Mouse (Mus musculus): ENCODE data around the gene Rapgef2. TPM values are rescaled to one million over a fixed set of nuclear protein-coding genes. Genes with fewer than 3 reads are reported as not detected.
A peak's percentile ranks its signal among the peaks of the same experiment; 100 is the strongest.

Rapgef2 gene
- 8.5 and 9.2 TPM in 2 replicates for polyA plus RNA-seq (2016; fragmentation: Nextera tagmentation; extraction: Ambion mirVana)

DNA sequence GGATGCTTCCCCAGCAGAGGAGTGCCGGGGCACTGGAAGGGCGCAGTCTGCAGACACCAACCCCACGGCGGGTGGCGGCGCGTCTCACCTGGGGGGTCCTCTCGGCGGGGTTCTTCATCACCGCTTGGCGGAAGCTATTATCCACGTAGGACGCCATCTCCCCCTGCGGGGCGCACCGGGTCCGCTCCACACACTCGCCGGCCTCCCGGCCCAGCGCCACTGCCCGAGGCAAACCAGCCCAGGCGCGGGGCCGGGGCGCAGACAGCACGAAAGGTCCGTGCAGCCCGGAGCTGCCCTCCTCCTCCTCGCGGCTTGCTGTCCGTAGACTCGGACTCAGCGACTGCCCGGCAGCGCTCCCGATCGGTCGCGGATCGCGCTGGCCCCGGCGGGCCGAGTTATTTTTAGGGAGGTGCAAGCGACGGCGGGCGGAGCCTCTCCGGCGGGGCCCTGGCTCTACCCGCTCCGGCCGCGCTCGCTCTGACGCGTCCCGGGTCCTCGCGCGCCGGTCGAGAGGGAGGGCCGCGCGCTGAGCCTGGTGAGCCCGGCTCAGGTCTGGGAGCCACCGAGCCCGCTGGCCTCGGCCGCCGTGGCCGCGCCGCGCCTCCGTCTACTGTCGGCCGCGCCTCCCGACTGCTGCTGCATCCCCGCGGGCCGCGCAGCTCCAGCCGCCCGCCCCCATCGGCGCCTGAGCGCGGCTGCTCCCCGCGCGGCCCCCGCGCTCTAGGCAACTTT lies at the start of gene Rapgef2:
Rapgef2 (minus strand) TSS at position 142 of the 732 bp plus-strand sequence.
- peak within 1 kb of the TSS; percentile 80 for H3K4me3 ChIP-seq
- H3K27me3 ChIP-seq (replicated peaks), result no peaks in the 10 kb centered on the region
- H3K36me3 ChIP-seq, result no peaks in the 10 kb centered on the region
- peak within 1 kb of the TSS; percentile 98 for H3K27ac ChIP-seq (ENCODE audit: poor library complexity, severe bottlenecking)
- H3K9ac ChIP-seq, result peak within 1 kb of the TSS; percentile 95
- under 1% methylated on average over 92 of the region's 97 CpGs for WGBS
- ATAC-seq (ENCODE audit: insufficient number of reproducible peaks, low FRiP score), result peak; percentile 83
- H3K4me1 ChIP-seq (replicated peaks), result peaks cover 36% of the 10 kb centered on the region
- H3K4me2 ChIP-seq, result peak within 1 kb of the TSS; percentile 75
- no peaks in the 10 kb centered on the region for H3K9me3 ChIP-seq (replicated peaks)

DNA sequence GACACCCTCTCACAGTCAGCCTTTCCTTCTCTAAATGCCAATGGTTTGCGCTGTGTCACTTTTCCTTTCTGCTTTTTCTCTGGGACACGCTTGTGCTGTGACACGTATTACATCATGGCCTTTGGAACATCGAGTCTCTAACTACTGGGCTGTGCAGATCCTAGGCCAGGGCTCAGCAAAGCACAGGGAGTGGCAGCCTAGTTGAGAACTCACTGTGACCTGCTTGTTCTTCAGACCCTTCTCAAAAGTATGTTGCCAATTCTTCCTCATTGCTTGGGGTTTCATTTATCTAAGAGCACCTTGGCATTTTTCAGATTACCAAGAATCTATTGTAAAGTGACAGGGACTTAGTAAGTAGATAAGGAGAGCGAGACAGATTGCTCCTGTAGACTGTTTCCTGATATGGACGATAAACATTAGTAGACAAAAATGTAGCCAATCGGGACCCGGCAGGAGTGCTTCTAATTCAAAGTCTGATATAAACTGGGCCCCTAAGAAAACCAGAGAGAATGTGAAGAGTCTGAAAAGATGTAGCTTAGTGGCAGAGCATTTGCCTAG lies 47.4 kb upstream of the Rapgef2 start:
- Histone ChIP-seq H3K9me3 (replicated peaks) (no peaks in the 10 kb centered on the region), H3K4me1 (replicated peaks) (no peaks in the 10 kb centered on the region), H3K4me3 (no peak overlapping the region), H3K27me3 (replicated peaks) (no peaks in the 10 kb centered on the region), H3K27ac (ENCODE audit: poor library complexity, severe bottlenecking) (no peak overlapping the region), H3K4me2 (no peak overlapping the region), H3K9ac (no peak overlapping the region), H3K36me3 (no peaks in the 10 kb centered on the region)
- ATAC-seq (ENCODE audit: insufficient number of reproducible peaks, low FRiP score), result no peak
- 54% methylated on average over 8 of the region's 8 CpGs for WGBS

GRCm38 (mm10) chr3:79333051-79333450 lies 46.7 kb upstream of the Rapgef2 start:
- H3K4me3 ChIP-seq, result no peak overlapping the region
- H3K36me3 ChIP-seq, result no peaks in the 10 kb centered on the region
- WGBS, result 85% methylated on average over 7 of the region's 7 CpGs
- no peaks in the 10 kb centered on the region for H3K4me1 ChIP-seq (replicated peaks)
- no peak for ATAC-seq (ENCODE audit: insufficient number of reproducible peaks, low FRiP score)
- no peak overlapping the region for H3K4me2 ChIP-seq
- H3K9ac ChIP-seq, result no peak overlapping the region
- no peaks in the 10 kb centered on the region for H3K9me3 ChIP-seq (replicated peaks)
- H3K27me3 ChIP-seq (replicated peaks), result no peaks in the 10 kb centered on the region
- H3K27ac ChIP-seq (ENCODE audit: poor library complexity, severe bottlenecking), result no peak overlapping the region

DNA sequence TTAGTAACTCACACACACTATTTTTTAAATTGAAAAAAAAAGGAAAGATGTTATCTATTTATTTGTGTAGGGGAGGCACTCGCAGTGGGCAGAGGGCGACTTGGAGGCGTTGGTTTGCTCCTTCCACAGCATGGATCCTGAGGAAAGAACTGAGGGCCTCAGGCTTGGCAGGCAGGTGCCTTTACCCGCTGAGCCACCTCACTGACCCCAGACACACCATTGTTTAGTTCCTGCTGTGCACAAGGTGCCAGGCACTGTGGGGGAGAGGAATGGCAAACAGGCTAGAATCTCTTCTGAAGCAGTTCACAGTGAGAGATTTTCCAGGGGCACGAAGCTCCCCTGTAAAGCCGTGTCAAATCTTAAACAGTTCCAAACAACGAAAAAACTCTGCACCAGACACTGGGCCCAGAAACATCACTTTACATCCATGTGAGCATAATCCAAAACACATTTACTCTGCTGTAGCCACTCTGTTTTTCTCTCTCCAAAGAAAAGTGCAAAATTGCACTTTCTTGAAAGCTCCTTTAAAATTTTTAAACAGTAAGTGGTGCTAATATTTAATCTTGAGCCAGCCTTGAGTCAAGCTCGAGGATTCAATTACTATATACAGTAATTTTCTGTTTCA lies 43.5 kb upstream of the Rapgef2 start:
- Histone ChIP-seq H3K36me3 (no peaks in the 10 kb centered on the region), H3K4me1 (replicated peaks) (peaks cover 3% of the 10 kb centered on the region), H3K4me2 (no peak overlapping the region), H3K27me3 (replicated peaks) (no peaks in the 10 kb centered on the region), H3K9ac (no peak overlapping the region), H3K4me3 (no peak overlapping the region), H3K9me3 (replicated peaks) (no peaks in the 10 kb centered on the region), H3K27ac (ENCODE audit: poor library complexity, severe bottlenecking) (no peak overlapping the region)
- no peak for ATAC-seq (ENCODE audit: insufficient number of reproducible peaks, low FRiP score)
- WGBS, result 36% methylated on average over 8 of the region's 8 CpGs

- Histone ChIP-seq H3K4me1 (replicated peaks) (peaks cover 11% of the 10 kb centered on the region), H3K27me3 (replicated peaks) (no peaks in the 10 kb centered on the region), H3K9ac (no peak overlapping the region), H3K4me2 (peak overlapping the region; percentile 1; the same call in 1 of the 2 replicates), H3K27ac (ENCODE audit: poor library complexity, severe bottlenecking) (no peak overlapping the region), H3K4me3 (no peak overlapping the region), H3K36me3 (no peaks in the 10 kb centered on the region), H3K9me3 (replicated peaks) (no peaks in the 10 kb centered on the region)
- no peak for ATAC-seq (ENCODE audit: insufficient number of reproducible peaks, low FRiP score)
- WGBS, result 43% methylated on average over 10 of the region's 10 CpGs
Measured at GRCm38 (mm10) chr3:79324697-79325526, 38.6 kb upstream of the Rapgef2 start.

- no peak overlapping the region for H3K4me3 ChIP-seq
- no peaks in the 10 kb centered on the region for H3K36me3 ChIP-seq
- no peak for ATAC-seq (ENCODE audit: insufficient number of reproducible peaks, low FRiP score)
- H3K27ac ChIP-seq (ENCODE audit: poor library complexity, severe bottlenecking), result no peak overlapping the region
- 0 out of 2 replicates have a peak, but pooled peaks cover 7% of the 10 kb centered on the region for H3K9me3 ChIP-seq (replicated peaks)
- H3K9ac ChIP-seq, result no peak overlapping the region
- no peaks in the 10 kb centered on the region for H3K4me1 ChIP-seq (replicated peaks)
- no peak overlapping the region for H3K4me2 ChIP-seq
- no peaks in the 10 kb centered on the region for H3K27me3 ChIP-seq (replicated peaks)
- 66% methylated on average over 10 of the region's 10 CpGs for WGBS
Measured at GRCm38 (mm10) chr3:79314006-79314698, 27.8 kb upstream of the Rapgef2 start.

DNA sequence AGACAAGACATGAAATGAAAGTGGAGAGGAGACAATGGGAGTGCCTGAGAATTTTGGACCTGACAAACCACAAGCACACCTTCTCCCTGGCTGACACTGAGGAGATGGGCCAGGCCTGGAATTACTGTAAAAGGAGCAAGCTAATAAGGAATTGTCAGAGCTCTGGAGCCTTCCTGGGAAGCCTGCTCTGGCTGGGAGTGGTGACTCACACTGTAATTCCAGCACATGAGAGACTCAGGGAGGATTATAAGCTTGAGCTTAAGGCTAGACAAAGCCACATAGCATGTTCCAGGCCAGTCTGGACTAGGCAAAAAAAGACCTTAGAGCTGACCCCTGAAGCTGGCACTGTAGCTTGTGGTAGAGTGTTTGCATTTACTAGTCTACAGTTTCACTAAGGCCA lies 25.6 kb upstream of the Rapgef2 start:
- no peak overlapping the region for H3K4me2 ChIP-seq
- H3K27me3 ChIP-seq (replicated peaks), result no peaks in the 10 kb centered on the region
- no peaks in the 10 kb centered on the region for H3K36me3 ChIP-seq
- H3K4me1 ChIP-seq (replicated peaks), result no peaks in the 10 kb centered on the region
- 0 out of 2 replicates have a peak, but pooled peaks cover 5% of the 10 kb centered on the region for H3K9me3 ChIP-seq (replicated peaks)
- ATAC-seq (ENCODE audit: insufficient number of reproducible peaks, low FRiP score), result no peak
- H3K27ac ChIP-seq (ENCODE audit: poor library complexity, severe bottlenecking), result no peak overlapping the region
- no peak overlapping the region for H3K9ac ChIP-seq
- no peak overlapping the region for H3K4me3 ChIP-seq

DNA sequence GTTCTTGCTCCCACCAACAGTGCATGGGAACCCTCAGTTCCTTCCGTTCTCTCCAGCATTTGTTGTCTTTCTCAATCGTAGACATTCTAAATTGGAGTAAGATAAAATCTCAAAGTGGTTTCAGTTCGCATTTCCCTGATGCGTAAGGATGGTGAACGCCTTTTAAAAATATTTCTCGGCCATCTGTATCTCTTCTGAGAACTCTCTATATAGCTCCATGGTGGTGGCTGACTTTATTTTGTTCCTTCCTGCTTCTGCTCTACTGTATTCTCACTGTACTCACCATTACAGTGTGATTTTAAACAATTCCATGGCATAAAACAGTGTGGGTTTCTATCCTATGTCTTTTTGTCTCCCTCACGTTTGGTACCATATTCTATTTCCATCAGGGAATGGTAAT lies 23.9 kb upstream of the Rapgef2 start:
- Histone ChIP-seq H3K9me3 (replicated peaks) (0 out of 2 replicates have a peak, but pooled peaks cover 5% of the 10 kb centered on the region), H3K4me2 (no peak overlapping the region), H3K4me3 (no peak overlapping the region), H3K27ac (ENCODE audit: poor library complexity, severe bottlenecking) (no peak overlapping the region), H3K9ac (no peak overlapping the region), H3K27me3 (replicated peaks) (no peaks in the 10 kb centered on the region), H3K4me1 (replicated peaks) (no peaks in the 10 kb centered on the region), H3K36me3 (no peaks in the 10 kb centered on the region)
- 72% methylated on average over 7 of the region's 7 CpGs for WGBS
- ATAC-seq (ENCODE audit: insufficient number of reproducible peaks, low FRiP score), result no peak

GRCm38 (mm10) chr3:79308605-79309004 lies 22.3 kb upstream of the Rapgef2 start:
- Histone ChIP-seq H3K36me3 (no peaks in the 10 kb centered on the region), H3K9ac (no peak overlapping the region), H3K4me2 (no peak overlapping the region), H3K4me3 (no peak overlapping the region), H3K4me1 (replicated peaks) (no peaks in the 10 kb centered on the region), H3K27ac (ENCODE audit: poor library complexity, severe bottlenecking) (no peak overlapping the region), H3K27me3 (replicated peaks) (no peaks in the 10 kb centered on the region), H3K9me3 (replicated peaks) (0 out of 2 replicates have a peak, but pooled peaks cover 5% of the 10 kb centered on the region)
- 82% methylated on average over 4 of the region's 4 CpGs for WGBS
- ATAC-seq (ENCODE audit: insufficient number of reproducible peaks, low FRiP score), result no peak

- no peaks in the 10 kb centered on the region for H3K36me3 ChIP-seq
- no peaks in the 10 kb centered on the region for H3K4me1 ChIP-seq (replicated peaks)
- H3K4me2 ChIP-seq, result no peak overlapping the region
- H3K27ac ChIP-seq (ENCODE audit: poor library complexity, severe bottlenecking), result no peak overlapping the region
- no peaks in the 10 kb centered on the region for H3K27me3 ChIP-seq (replicated peaks)
- no peak for ATAC-seq (ENCODE audit: insufficient number of reproducible peaks, low FRiP score)
- H3K9ac ChIP-seq, result no peak overlapping the region
- H3K9me3 ChIP-seq (replicated peaks), result no peaks in the 10 kb centered on the region
- WGBS, result 75% methylated on average over 15 of the region's 15 CpGs
- H3K4me3 ChIP-seq, result no peak overlapping the region
Measured at GRCm38 (mm10) chr3:79299401-79299800, 13.1 kb upstream of the Rapgef2 start.

All from heart, embryonic 12.5 days (tissue).